Mouse (Mus musculus) lung, postnatal 4 days (tissue): ENCODE data around the gene Egfl8.

Experiments
- DNase-seq, 2 experiments: peaks; one replicate each; pipeline ENCODE4 v3.0.0; 2021

Gene Egfl8

DNA sequence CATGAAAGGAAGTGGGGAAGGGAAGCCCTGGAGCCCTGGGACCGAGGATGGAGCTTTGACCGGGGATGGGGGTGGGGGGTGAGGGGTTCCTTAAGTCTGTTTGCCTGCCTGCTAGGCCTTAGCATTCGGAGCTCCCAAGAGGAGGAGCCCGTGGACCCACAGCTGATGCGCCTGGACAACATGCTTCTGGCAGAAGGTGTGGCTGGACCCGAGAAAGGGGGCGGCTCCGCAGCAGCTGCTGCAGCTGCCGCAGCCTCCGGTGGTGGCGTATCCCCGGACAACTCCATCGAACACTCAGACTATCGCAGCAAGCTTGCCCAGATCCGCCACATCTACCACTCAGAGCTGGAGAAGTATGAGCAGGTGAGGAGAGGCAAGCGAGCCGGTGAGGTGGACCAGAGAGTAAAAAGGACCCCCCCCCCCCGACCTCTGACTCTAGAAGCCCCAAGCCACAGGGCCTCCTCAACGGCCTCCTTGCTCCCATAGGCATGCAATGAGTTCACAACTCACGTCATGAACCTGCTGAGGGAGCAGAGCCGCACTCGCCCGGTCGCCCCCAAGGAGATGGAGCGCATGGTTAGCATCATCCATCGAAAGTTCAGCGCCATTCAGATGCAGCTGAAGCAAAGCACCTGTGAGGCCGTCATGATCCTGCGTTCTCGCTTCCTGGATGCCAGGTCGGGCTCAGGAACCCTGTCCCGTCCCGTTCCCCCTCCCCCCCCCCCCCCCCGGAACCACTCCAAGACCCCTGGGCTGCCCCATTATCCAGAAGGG, 21.8 kb downstream of the Egfl8 start:
- peak; percentile 56 to 75 for DNase-seq

DNA sequence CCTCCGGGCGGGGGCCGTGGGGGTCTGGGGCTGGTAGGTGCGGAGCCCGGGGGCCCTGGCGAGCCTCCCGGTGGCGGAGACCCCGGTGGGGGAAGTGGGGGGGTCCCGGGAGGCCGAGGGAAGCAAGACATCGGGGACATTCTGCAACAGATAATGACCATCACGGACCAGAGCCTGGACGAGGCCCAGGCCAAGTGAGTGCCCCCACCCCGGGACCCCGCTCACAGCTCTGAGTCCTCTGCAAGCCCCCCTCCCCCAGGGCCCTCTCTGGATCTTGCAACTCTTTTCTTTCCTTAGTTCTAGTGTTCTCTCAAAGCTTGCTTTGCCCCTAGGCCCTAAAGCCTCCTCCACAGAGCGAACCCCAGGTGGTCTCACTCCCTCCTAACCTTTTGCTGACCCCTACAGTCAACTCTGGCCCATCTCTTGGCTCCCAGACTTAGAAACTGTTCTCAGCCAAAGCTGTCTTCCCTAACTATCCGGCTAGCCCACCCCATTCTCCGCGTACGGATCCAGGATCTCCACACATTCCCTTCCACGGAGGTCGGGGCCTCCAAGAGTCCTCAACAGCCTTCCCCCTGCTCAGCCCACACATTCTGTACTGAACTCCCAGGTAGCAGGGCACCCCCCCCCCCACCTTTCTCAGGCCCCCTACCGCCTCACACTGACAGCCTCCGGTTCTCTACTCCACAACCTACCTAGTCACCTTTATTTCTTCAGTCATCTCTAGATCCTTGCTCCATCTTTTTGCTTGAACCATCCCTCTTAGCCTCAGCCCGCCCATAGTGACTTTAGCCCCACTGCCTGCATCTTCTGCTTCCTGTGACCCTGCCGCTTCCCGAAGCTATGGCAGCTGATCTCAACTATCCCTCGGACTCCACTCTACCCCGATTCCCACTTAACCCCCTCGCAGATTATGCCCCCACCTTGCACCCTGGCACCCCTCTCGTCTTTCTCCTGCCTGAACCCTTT, 22.9 kb downstream of the Egfl8 start:
- DNase-seq = peak; percentile 55 to 57

DNA sequence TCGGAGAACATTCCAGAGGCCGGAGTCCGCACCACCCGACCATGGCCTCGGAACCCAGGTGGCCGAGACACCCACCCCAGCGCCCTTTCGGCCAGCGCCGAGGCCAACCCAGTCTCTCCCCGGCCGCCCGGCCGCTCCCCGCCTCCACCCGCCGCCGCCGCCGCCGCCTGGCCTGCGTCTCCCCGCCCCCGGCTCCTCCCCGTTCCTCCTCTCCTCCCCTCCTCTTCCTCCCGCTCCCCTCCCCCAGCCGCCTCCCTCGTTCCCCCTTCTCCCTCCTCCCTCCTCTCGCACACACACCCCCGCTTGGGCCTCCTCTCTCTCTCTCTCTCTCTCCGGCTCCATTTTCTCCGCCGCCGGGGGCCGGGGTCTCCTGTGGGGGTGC, 23.8 kb downstream of the Egfl8 start:
- DNase-seq = peak; percentile 93 to 94

DNA sequence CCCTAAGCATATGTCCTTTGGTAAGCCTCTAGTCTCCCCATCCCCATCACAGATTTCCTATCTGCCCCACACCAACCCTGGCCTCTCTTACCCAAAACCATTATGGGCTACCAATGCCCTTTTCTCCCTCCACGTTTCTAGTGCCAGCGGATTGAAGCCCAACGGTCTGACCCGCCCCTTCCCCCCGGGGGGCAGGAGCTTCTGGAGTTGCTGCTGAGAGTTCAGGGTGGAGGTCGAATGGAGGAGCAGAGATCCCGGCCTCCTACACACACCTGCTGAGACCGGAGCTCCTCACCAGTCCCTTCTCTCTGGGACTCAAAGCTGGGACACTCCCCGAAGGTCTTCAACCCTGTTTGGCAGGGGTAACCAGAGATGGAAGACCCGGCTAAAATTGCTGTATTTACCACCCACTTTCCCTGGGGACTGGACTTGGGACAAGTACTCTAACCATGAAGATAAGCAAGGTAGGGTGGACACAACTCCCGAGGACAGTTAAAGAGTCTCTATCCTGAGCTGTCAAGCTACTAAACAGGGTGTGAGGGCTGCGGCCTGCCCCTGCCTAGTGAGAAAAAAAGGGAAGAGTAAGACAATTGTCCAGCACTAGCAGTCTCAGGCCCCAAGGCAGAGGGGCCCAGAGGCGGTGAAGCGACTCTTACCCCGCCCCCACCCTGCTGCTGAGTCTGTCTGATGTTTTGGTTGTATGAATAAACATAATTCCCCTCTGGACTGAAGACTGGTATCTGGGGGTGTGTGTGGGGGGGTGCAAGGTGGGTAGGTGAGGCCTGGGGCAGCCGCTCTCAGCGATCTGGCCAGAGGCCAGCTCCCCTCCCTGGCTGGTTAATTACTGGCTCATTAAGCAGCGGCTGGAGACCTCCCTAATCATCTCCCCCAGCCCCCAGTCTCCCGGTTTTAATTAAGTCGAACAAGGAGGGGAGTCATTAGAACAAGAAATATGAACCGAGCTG, 24.5 kb downstream of the Egfl8 start, which contains the start of gene Pbx2:
Gene Pbx2, plus strand, starts transcription at position 238 of the 965 bp plus-strand sequence.
- peak; percentile 52 to 59 for DNase-seq

GRCm38 (mm10) chr17:34590154-34590987, 25.4 kb downstream of the Egfl8 start:
- DNase-seq = peak in 1 of 2 experiments; percentile 40

GRCm38 (mm10) chr17:34589681-34590101, 26.1 kb downstream of the Egfl8 start, which contains the start of gene Gpsm3:
Gene Gpsm3, plus strand, starts transcription at chr17:34589806.
- DNase-seq = peak; percentile 80 to 85

- DNase-seq = no peak
Measured at GRCm38 (mm10) chr17:34589206-34589605, 26.6 kb downstream of the Egfl8 start.

- no peak for DNase-seq
Measured at GRCm38 (mm10) chr17:34588767-34589166, 27.0 kb downstream of the Egfl8 start.

DNA sequence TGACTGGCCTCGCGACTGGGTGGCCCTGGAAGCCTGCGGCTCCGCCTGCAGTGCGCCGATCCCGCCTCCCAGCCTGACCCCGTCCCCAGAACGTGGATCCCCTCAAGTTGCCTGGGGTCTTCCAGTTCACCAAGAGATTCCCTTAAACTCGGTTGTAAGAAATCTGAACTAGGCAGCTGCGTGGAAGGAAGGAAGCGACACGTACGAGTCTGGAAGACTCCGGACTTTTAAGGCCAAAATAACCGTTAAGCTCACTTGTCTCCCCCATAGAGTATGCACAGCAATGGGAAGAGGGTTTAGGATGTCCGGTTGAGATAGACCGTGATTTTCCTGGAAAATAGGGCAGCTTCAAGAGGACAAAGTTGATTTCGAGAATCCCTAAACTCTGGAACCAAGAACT, 28.0 kb downstream of the Egfl8 start:
- DNase-seq = no peak

DNA sequence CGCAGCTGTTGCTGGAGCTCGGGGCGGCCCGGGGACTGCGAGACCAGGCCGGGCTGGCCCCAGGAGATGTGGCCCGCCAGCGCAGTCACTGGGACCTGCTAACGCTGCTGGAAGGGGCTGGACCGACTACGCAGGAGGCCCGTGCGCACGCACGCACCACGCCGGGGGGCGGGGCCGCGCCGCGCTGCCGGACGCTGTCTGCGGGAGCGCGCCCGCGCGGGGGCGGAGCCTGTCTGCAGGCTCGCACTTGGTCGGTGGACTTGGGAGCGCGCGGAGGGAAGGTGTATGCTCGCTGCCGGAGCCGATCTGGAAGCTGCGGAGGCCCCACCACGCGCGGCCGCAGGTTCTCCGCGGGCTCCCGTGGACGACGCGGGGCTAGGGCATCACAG, 28.4 kb downstream of the Egfl8 start:
- DNase-seq = peak; percentile 98 to 99

GRCm38 (mm10) chr17:34586796-34587422, 28.9 kb downstream of the Egfl8 start:
- DNase-seq = peak; percentile 90 to 92

DNA sequence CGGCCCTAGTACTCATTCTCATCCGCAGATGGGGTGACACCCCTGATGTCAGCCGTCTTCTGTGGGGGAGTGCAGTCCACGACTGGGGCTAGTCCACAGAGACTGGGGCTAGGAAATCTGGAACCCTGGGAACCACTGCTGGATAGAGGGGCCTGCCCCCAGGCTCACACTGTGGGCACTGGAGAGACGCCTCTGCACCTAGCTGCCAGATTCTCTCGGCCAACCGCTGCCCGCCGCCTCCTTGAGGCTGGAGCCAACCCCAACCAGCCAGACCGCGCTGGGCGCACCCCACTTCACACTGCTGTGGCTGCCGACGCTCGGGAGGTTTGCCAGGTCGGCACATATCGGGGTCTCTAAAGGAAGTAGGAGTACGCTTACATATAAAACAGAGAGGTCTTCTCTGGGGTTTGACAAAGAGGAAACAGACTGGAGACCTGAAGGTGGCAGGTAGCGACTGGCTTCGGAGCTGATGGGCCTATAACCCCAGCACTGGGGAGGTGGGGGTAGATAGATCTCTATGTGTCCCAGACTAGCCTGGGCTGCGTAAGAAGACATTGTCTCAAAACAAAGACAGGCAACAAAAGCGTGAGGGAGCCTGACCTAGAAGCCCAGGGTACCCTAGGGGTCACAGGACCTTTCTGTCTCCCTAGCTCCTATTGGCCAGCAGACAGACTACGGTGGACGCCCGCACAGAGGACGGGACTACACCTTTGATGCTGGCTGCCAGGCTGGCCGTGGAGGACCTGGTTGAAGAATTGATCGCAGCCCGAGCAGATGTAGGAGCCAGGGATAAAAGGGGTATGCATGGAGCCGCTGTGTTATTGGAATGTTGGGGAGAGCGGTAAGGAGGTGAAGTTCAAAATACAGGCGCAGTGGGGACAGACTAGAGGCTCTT, 29.6 kb downstream of the Egfl8 start:
- no peak for DNase-seq

- no peak for DNase-seq
Measured at GRCm38 (mm10) chr17:34585121-34585520, 30.6 kb downstream of the Egfl8 start.

- DNase-seq = no peak
Measured at GRCm38 (mm10) chr17:34583819-34584218, 32.0 kb downstream of the Egfl8 start.

- peak in 1 of 2 experiments; percentile 57 for DNase-seq
Measured at GRCm38 (mm10) chr17:34583397-34583796, 32.4 kb downstream of the Egfl8 start.

DNA sequence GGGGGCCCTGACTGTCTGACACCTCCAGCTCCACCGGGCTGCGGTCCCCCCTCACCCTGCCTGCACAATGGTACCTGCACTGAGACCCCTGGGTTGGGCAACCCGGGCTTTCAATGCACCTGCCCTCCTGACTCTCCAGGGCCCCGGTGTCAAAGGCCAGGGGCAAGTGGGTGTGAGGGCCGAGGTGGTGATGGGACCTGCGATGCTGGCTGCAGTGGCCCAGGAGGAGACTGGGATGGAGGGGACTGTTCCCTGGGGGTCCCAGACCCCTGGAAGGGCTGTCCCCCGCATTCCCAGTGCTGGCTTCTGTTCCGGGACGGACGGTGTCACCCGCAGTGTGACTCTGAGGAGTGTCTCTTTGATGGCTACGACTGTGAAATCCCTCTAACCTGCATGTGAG, 33.2 kb downstream of the Egfl8 start:
- DNase-seq = no peak

DNA sequence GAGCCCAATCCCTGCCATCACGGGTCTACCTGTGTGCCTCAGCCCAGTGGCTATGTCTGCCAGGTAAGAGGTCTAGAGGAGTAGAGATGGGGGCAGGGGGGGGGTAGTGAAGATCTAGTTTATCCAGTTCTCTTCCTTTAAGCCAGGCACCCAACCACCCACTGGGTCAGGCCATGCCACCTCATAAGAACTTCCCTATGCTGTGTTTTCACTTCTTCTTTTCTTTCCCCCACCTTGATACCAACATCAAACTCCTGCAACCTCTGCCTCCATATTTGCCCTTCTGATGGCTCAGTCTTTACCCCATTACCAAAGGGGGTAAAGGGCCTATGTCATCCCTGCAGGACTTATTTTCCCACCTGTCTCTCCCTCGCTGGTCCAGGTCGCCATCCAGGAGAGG, 37.7 kb downstream of the Egfl8 start:
- no peak for DNase-seq

- no peak for DNase-seq
Measured at GRCm38 (mm10) chr17:34576577-34576976, 39.2 kb downstream of the Egfl8 start.

- DNase-seq = no peak
Measured at GRCm38 (mm10) chr17:34572361-34572760, 43.4 kb downstream of the Egfl8 start.

GRCm38 (mm10) chr17:34571875-34572274, 43.9 kb downstream of the Egfl8 start:
- no peak for DNase-seq
